In the genomic region with DNA sequence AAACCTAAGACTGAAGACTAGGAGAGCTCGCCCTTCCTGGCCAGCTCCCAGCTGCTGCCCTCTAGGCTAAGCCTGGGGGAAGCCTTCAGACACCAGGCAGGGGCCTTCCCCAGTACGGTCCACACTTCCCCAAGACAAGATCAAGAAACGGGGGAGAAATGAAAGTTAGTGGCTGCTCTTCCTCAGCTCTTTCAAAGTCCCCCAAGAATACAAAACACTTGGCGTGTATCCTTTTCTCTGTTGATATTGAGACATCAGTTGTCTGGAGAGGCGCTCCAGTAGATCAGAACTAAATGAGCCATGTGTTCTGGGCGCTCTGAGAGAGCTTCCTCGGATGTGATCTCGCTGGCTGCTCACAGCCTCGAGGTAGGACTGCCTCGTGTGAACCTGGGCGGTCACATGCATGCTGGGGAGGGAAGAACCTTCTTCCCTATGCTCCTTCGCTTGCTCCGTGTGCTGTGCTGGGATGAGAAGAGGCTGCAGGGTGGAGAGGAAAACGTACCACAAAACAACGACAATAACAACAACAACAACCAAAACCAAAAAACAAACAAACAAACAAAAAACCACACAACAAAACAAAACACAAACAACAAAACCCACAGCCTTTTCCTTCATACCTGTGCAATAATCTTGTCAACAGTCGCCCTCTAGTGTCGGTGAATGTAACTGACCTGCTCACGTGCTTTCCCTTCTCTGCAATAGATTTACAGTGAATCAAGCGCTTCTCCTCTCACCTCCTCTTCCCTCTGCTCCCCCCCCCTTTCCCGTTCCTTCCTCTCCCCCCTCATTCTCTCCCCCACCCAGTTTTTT, we compare ENCODE assay signal across 8 mouse cellular contexts. TPM values are rescaled to one million over a fixed set of nuclear protein-coding genes. Genes with fewer than 3 reads are reported as not detected.
DNase-seq lines count a peak whose midpoint lies in the region; ATAC-seq and TF ChIP-seq lines count a peak whose summit lies in the region.

No protein-coding gene starts in this region.

- H3K9me3 ChIP-seq in E14TG2a.4 (ENCODE audit: low read length): no peaks in the 10 kb centered on the region
- H3K9me3 ChIP-seq in neural tube, embryonic 14.5 days (ENCODE audit: control insufficient read depth, low read length): no peaks in the 10 kb centered on the region

- H3K4me1 ChIP-seq in E14TG2a.4 (replicated peaks; ENCODE audit: low read depth, low read length): peaks cover 34% of the 10 kb centered on the region
- H3K4me1 ChIP-seq in neural tube, embryonic 14.5 days (ENCODE audit: control insufficient read depth, insufficient read depth, low read length): no peaks in the 10 kb centered on the region; the same call in 1 of the 2 replicates

- WGBS in neural tube, embryonic 14.5 days: 29% methylated on average over 20 of the region's 20 CpGs

- peak; percentile 87 for DNase-seq in brain, embryonic 14.5 days (ENCODE audit: low read depth)
- DNase-seq in heart, postnatal 14 days: peak; percentile 71 to 85
- DNase-seq in layer of hippocampus, adult 11-12 months (ENCODE audit: low spot score): peak; percentile 84
- peak; percentile 62 to 78 for DNase-seq in lung, adult 18-20 months
- DNase-seq in thymus, postnatal 10 days (ENCODE audit: low spot score in 2 of 2): peak; percentile 41 to 74

- ATAC-seq in erythroblast, adult 5-6 weeks (replicated peaks; ENCODE audit: low FRiP score, poor library complexity, severe bottlenecking): peak; percentile 76
- ATAC-seq in neural tube, embryonic 14.5 days (ENCODE audit: low read depth): peak; percentile 55

- H3K4me3 ChIP-seq in E14TG2a.4 (replicated peaks; ENCODE audit: low read length): no peak overlapping the region
- H3K4me3 ChIP-seq in neural tube, embryonic 14.5 days (ENCODE audit: low read depth, low read length): no peak overlapping the region

- H3K36me3 ChIP-seq in E14TG2a.4 (ENCODE audit: insufficient read depth, low read length): no peaks in the 10 kb centered on the region
- no peaks in the 10 kb centered on the region for H3K36me3 ChIP-seq in neural tube, embryonic 14.5 days (ENCODE audit: control insufficient read depth, insufficient read depth, low read length)

- intact Hi-C loops in heart, postnatal 14 days (cut with DNase I): loop anchor here (2.0 to 5.0 kb wide), 7 partner anchors 67 to 943 kb away; partner anchors contain the start of gene Lekr1

- peaks cover 8% of the 10 kb centered on the region; the same call in 1 of the 2 replicates for H3K27me3 ChIP-seq in E14TG2a.4 (ENCODE audit: insufficient read depth, low read length)
- H3K27me3 ChIP-seq in neural tube, embryonic 14.5 days (ENCODE audit: control insufficient read depth, insufficient read depth, low read length): no peaks in the 10 kb centered on the region

- TF ChIP-seq CTCF in E14TG2a.4 (conservative IDR thresholded peaks at IDR 0.05; ENCODE audit: low read length): peak; percentile 57
- peak; percentile 73; the same call in 1 of the 2 replicates for TF ChIP-seq CTCF in brain, embryonic 14.5 days (IDR thresholded peaks at IDR 0.05; ENCODE audit: borderline replicate concordance, extremely low read depth, insufficient read depth, insufficient read length)

- no peak overlapping the region for H3K9ac ChIP-seq in neural tube, embryonic 14.5 days (replicated peaks; ENCODE audit: low read depth, low read length)

- H3K27ac ChIP-seq in neural tube, embryonic 14.5 days (ENCODE audit: low read depth, low read length): no peak overlapping the region

- no peak for TF ChIP-seq POLR2A in brain, embryonic 14.5 days (IDR thresholded peaks at IDR 0.05; ENCODE audit: borderline replicate concordance, extremely low read depth, insufficient read depth, insufficient read length, poor library complexity, severe bottlenecking)

- H3K4me2 ChIP-seq in neural tube, embryonic 14.5 days (ENCODE audit: low read depth, low read length): peak overlapping the region; percentile 28; the same call in 1 of the 2 replicates

RNA-seq across cellular contexts. Expression of gene Ccnl1, which starts 28.0 kb away (rescaled TPM):
- 87.9 and 101 TPM in 2 replicates for polyA plus RNA-seq in brain, embryonic 14.5 days (2012; rRNA removed)
- 68.1 and 84.4 TPM in 2 replicates for total RNA-seq in erythroblast, adult 5-6 weeks (2015; ENCODE audit: low replicate concordance)
- total RNA-seq in erythroblast, adult 5-6 weeks (2017; ENCODE audit: low replicate concordance): 102 and 150 TPM in 2 replicates
- total RNA-seq in heart, postnatal 14 days (2021): 10 to 100 TPM; 33.6 TPM
- 80.2 and 97.0 TPM in 2 replicates for polyA plus RNA-seq in neural tube, embryonic 14.5 days (2014; fragmentation: Nextera tagmentation; extraction: Ambion mirVana)
